8 mouse cellular contexts compared by ENCODE assay signal in the genomic region with DNA sequence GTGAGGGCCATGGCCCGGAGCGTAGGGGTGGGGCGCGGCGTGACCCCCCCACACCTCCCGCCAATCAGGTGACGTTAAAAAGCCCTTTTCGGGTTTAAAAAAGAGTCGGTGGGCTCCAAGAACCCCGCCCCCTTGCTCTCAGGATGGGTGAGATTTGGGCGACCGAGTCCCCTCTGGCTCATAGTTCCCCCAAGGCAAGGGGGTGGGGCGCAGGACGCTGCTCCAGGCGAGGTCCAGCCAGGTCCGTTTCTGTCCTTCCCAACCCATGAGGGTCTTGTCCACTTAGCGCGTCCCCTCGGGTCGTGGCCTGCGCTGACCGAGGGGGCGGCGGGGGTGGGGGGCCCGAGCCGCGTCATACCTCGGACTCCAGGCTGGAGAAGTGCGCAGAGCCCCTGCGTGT. TPM values are rescaled to one million over a fixed set of nuclear protein-coding genes. Genes with fewer than 3 reads are reported as not detected.
DNase-seq lines count a peak whose midpoint lies in the region; ATAC-seq and TF ChIP-seq lines count a peak whose summit lies in the region.

No protein-coding gene starts in this region.

- H3K36me3 ChIP-seq in lung, postnatal 0 days (ENCODE audit: insufficient read depth, low read length): no peaks in the 10 kb centered on the region
- peaks cover 22% of the 10 kb centered on the region for H3K36me3 ChIP-seq in liver, embryonic 13.5 days
- H3K36me3 ChIP-seq in stomach, postnatal 0 days (ENCODE audit: control insufficient read depth, insufficient read depth, low read length): peaks cover 4% of the 10 kb centered on the region; the same call in 1 of the 2 replicates

- H3K27ac ChIP-seq in lung, postnatal 0 days (ENCODE audit: low read length): no peak overlapping the region
- H3K27ac ChIP-seq in liver, embryonic 13.5 days: no peak overlapping the region
- H3K27ac ChIP-seq in stomach, postnatal 0 days (replicated peaks): no peak overlapping the region

- peak; percentile 10 for DNase-seq in cerebellum, adult 8-10 months
- no peak for DNase-seq in cerebellum, postnatal 36 days
- DNase-seq in lung, postnatal 0 days (ENCODE audit: low spot score): no peak
- DNase-seq in lung, postnatal 14 days: no peak
- no peak for DNase-seq in liver, embryonic 13.5 days
- peak; percentile 23 for DNase-seq in stomach, postnatal 0 days (ENCODE audit: low spot score)
- no peak for DNase-seq in left cerebral cortex, postnatal 10 days (ENCODE audit: extremely low spot score in 1 of 2, low spot score in 2 of 2)
- DNase-seq in kidney, adult 11 months: no peak

- intact Hi-C loops in left cerebral cortex, postnatal 10 days (cut with DNase I): no loop called here

- H3K4me1 ChIP-seq in lung, postnatal 0 days (ENCODE audit: insufficient read depth, low read depth, low read length): no peaks in the 10 kb centered on the region; the same call in 1 of the 2 replicates
- H3K4me1 ChIP-seq in liver, embryonic 13.5 days (replicated peaks): peaks cover 36% of the 10 kb centered on the region
- H3K4me1 ChIP-seq in stomach, postnatal 0 days (replicated peaks; ENCODE audit: control insufficient read depth, insufficient read depth): peaks cover 5% of the 10 kb centered on the region

- no peak for TF ChIP-seq CTCF in lung, postnatal 0 days (IDR thresholded peaks at IDR 0.05)
- TF ChIP-seq CTCF in stomach, postnatal 0 days (IDR thresholded peaks at IDR 0.05; ENCODE audit: low read depth): no peak

- no peaks in the 10 kb centered on the region for H3K9me3 ChIP-seq in lung, postnatal 0 days (ENCODE audit: low read length)
- no peaks in the 10 kb centered on the region for H3K9me3 ChIP-seq in liver, embryonic 13.5 days (replicated peaks)
- H3K9me3 ChIP-seq in stomach, postnatal 0 days (ENCODE audit: control insufficient read depth, low read length): no peaks in the 10 kb centered on the region

- no peak for TF ChIP-seq EP300 in lung, postnatal 0 days (IDR thresholded peaks at IDR 0.05)
- no peak for TF ChIP-seq EP300 in stomach, postnatal 0 days (optimal IDR thresholded peaks at IDR 0.05)

- 10% methylated on average over 30 of the region's 30 CpGs for WGBS in lung, postnatal 0 days
- WGBS in liver, embryonic 13.5 days (ENCODE audit: insufficient replicate concordance): 11% methylated on average over 30 of the region's 30 CpGs
- 9% methylated on average over 29 of the region's 30 CpGs for WGBS in stomach, postnatal 0 days

- peak overlapping the region; percentile 39 for H3K4me3 ChIP-seq in lung, postnatal 0 days (ENCODE audit: low read depth, low read length)
- H3K4me3 ChIP-seq in liver, embryonic 13.5 days (replicated peaks): peak overlapping the region; percentile 43
- H3K4me3 ChIP-seq in stomach, postnatal 0 days (ENCODE audit: low read depth, low read length): peak overlapping the region; percentile 44

- H3K27me3 ChIP-seq in lung, postnatal 0 days (replicated peaks; ENCODE audit: insufficient read depth, low read length): peaks cover 28% of the 10 kb centered on the region
- H3K27me3 ChIP-seq in liver, embryonic 13.5 days: peaks cover 57% of the 10 kb centered on the region
- peaks cover 9% of the 10 kb centered on the region for H3K27me3 ChIP-seq in stomach, postnatal 0 days (ENCODE audit: control insufficient read depth, insufficient read depth, low read length)

- no peak overlapping the region for H3K9ac ChIP-seq in lung, postnatal 0 days (replicated peaks; ENCODE audit: low read depth)
- H3K9ac ChIP-seq in liver, embryonic 13.5 days: no peak overlapping the region
- no peak overlapping the region for H3K9ac ChIP-seq in stomach, postnatal 0 days (ENCODE audit: low read length)

- ATAC-seq in lung, postnatal 0 days: no peak
- ATAC-seq in liver, embryonic 13.5 days (ENCODE audit: low read depth): no peak
- no peak for ATAC-seq in stomach, postnatal 0 days (ENCODE audit: low FRiP score, low TSS enrichment)

- H3K4me2 ChIP-seq in lung, postnatal 0 days (replicated peaks; ENCODE audit: low read depth, low read length): peak overlapping the region; percentile 59
- H3K4me2 ChIP-seq in liver, embryonic 13.5 days: peak overlapping the region; percentile 47
- peak overlapping the region; percentile 55 for H3K4me2 ChIP-seq in stomach, postnatal 0 days (replicated peaks; ENCODE audit: low read depth)

RNA-seq across cellular contexts. Expression of a gene that starts 1.7 kb away (rescaled TPM):
- polyA plus RNA-seq in lung, postnatal 0 days (2015; fragmentation: Nextera tagmentation; extraction: Ambion mirVana): 14.8 and 15.1 TPM in 2 replicates
- polyA plus RNA-seq in liver, embryonic 13.5 days (2015; fragmentation: Nextera tagmentation; extraction: Ambion mirVana): 48.4 and 49.2 TPM in 2 replicates
- 25.6 and 25.7 TPM in 2 replicates for polyA plus RNA-seq in stomach, postnatal 0 days (2015; fragmentation: Nextera tagmentation; extraction: Ambion mirVana)
- 10 to 100 TPM; 27.5 to 29.2 TPM for total RNA-seq in left cerebral cortex, postnatal 10 days (2021)

RNA-seq across cellular contexts. Expression of a gene that starts 7.8 kb away (rescaled TPM):
- polyA plus RNA-seq in lung, postnatal 0 days (2015; fragmentation: Nextera tagmentation; extraction: Ambion mirVana): 0.20 and 0.35 TPM in 2 replicates
- 0.12 and 0.23 TPM in 2 replicates for polyA plus RNA-seq in liver, embryonic 13.5 days (2015; fragmentation: Nextera tagmentation; extraction: Ambion mirVana)
- 0.22 TPM in 2 replicates for polyA plus RNA-seq in stomach, postnatal 0 days (2015; fragmentation: Nextera tagmentation; extraction: Ambion mirVana)
- total RNA-seq in left cerebral cortex, postnatal 10 days (2021): 1 to 10 TPM; 1.6 to 1.8 TPM

RNA-seq across cellular contexts. Expression of a gene that starts 18.0 kb away (rescaled TPM):
- 105 and 113 TPM in 2 replicates for polyA plus RNA-seq in lung, postnatal 0 days (2015; fragmentation: Nextera tagmentation; extraction: Ambion mirVana)
- 36.1 and 36.6 TPM in 2 replicates for polyA plus RNA-seq in liver, embryonic 13.5 days (2015; fragmentation: Nextera tagmentation; extraction: Ambion mirVana)
- polyA plus RNA-seq in stomach, postnatal 0 days (2015; fragmentation: Nextera tagmentation; extraction: Ambion mirVana): 59.7 and 62.4 TPM in 2 replicates
- 100 to 1,000 TPM; 229 to 242 TPM for total RNA-seq in left cerebral cortex, postnatal 10 days (2021)

RNA-seq across cellular contexts. Expression of a gene that starts 40.1 kb away (rescaled TPM):
- 56.2 and 57.3 TPM in 2 replicates for polyA plus RNA-seq in lung, postnatal 0 days (2015; fragmentation: Nextera tagmentation; extraction: Ambion mirVana)
- polyA plus RNA-seq in liver, embryonic 13.5 days (2015; fragmentation: Nextera tagmentation; extraction: Ambion mirVana): 22.9 and 23.8 TPM in 2 replicates
- 49.8 and 54.6 TPM in 2 replicates for polyA plus RNA-seq in stomach, postnatal 0 days (2015; fragmentation: Nextera tagmentation; extraction: Ambion mirVana)
- 100 to 1,000 TPM; 101 to 103 TPM for total RNA-seq in left cerebral cortex, postnatal 10 days (2021)

RNA-seq across cellular contexts. Expression of a gene that starts 45.8 kb away (rescaled TPM):
- 0.62 and 0.75 TPM in 2 replicates for polyA plus RNA-seq in lung, postnatal 0 days (2015; fragmentation: Nextera tagmentation; extraction: Ambion mirVana)
- polyA plus RNA-seq in liver, embryonic 13.5 days (2015; fragmentation: Nextera tagmentation; extraction: Ambion mirVana): 0.07 TPM in 2 replicates
- polyA plus RNA-seq in stomach, postnatal 0 days (2015; fragmentation: Nextera tagmentation; extraction: Ambion mirVana): 0.35 and 0.38 TPM in 2 replicates
- 10 to 100 TPM; 35.6 to 36.4 TPM for total RNA-seq in left cerebral cortex, postnatal 10 days (2021)

Comparison
In these comparisons a context has a peak if more than half of its experiments do, and no peak if none do; other contexts are left out.
1. DNase-seq: peak in cerebellum, adult 8-10 months (single experiment) and stomach, postnatal 0 days (single experiment); none in cerebellum, postnatal 36 days (0 of 2), lung, postnatal 0 days (single experiment), lung, postnatal 14 days (single experiment), liver, embryonic 13.5 days (single experiment), left cerebral cortex, postnatal 10 days (0 of 2) and kidney, adult 11 months (single experiment).
2. Peak in every context shown above with its lines, with median percentiles within 50 percentile points of each other: H3K4me2 ChIP-seq and H3K4me3 ChIP-seq.